Mouse (Mus musculus) brain, adult 10 weeks (tissue): ENCODE measurements around the gene Glud1. TPM values are rescaled to one million over a fixed set of nuclear protein-coding genes. Genes with fewer than 3 reads are reported as not detected.

Source experiments
- polyA plus RNA-seq: library from polyadenylated mRNA; stranded (reverse); fragments of 350-450 nt; fragmentation: Illumina TruSeq; extraction: RNeasy Lipid Tissue Mini Kit (QIAGEN cat#74804); gene quantifications from one replicate; pipeline ENCODE4 v1.2.3, GENCODE M21; 2015; ENCODE audit warnings: low read depth, low replicate concordance

Glud1 gene
- 254 TPM for polyA plus RNA-seq

DNA sequence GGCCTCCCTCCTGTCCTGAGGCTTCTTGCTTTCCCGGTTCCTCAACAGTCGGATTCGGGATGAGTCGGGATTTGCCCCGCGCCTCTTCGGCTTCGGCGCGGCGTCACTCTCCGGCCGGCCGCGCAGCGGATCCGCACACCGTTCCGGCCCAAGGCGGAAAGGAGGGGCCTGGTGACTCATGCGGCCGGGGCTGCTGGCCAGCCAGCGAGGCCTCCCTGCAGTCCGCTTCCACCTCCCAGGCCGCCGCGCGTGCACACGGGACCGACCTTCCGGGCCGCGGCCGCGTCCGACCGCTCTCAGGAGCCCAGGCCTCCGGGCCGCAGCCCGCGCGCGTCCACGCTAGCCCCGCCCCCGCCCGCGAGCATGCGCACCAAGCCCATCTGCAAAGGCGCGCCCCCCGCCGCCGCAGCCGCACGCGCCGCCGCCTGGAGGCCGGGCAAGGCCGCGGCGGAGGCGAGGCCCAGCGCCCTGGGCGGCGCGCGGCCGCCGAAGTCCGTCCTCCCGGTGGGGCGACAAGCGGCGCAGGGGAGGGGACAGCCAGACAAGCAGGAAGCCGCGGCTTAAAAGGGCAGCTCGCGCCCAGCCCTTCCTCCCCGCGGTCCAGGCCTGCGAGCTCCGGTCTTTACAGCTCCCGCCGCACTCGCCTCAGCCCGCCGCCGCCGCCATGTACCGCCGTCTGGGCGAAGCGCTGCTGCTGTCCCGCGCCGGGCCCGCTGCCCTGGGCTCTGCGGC, at the start of gene Glud1, which contains the start of gene Shld2:
TSS of gene Glud1 (plus strand) at position 494 of the 732 bp plus-strand sequence.
TSS of gene Shld2 (minus strand) at position 260 of the 732 bp plus-strand sequence.

DNA sequence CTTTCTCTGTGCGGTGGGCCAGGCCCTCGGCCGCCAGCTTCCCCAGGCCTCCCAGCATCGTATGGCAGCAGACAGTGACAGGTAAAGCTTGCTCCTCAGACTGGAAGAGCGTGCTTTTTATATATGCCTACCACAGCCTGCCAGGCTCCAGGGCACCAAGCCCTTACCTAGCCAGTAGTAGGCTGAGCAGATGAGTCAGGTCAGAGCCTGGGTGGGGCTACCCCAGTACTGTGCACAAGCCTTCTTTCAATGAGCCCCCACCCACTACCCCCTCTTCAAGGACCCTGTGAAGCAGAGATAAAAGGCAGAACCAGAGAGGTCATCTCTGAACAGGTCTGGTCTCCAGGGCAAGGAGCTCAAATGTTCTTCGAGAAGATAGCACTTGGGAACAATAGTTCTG, 44.8 kb downstream of the Glud1 start, which contains the start of gene Fam25c:
TSS of gene Fam25c (minus strand) at position 133 of the 400 bp plus-strand sequence.

DNA sequence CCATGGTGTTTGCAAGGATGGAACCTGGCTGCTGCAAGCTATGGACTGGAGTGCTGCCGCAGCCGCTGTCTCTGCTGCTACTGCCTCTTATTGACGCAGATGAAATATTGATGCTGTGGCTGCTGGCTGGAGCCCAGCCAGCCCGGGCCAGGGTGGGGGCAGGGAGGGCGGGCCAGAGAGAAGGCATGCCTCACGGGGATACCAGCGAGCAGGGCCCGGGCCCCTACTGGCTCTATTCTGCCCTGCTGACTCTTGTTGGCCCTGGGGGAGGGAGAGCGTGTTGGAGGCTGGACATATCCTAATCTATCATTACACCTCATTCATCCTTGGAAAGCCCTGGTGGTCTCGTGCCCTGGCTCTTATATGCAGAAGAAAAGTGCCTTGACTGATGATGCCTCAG, 64.0 kb downstream of the Glud1 start, which contains the start of gene Sncg:
TSS of gene Sncg (minus strand) at position 213 of the 400 bp plus-strand sequence.

DNA sequence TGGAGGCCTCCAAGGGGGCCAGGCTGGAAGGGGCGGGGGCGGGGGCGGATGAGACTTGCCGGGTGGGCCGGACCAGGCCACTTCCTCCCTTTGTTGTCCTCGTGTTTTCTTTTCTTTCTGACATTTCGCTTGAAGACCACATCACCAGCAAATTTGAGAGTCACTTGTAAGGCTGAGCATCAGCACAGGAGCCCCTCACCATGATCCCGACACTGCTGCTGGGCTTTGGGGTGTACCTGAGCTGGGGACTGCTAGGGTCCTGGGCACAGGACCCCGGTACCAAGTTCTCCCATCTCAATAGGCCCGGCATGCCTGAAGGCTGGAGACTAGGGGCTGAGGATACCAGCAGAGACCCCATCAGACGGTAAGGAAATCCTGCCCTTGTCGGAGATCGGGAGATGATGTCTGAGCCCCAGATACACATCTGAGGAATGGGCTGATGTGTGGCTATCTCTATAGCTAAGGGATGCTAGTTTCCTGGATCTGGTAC, 64.9 kb downstream of the Glud1 start, which contains the start of gene Mmrn2:
TSS of gene Mmrn2 (plus strand) at position 51 of the 490 bp plus-strand sequence.

Other genes with a start within 250 kb of the Glud1 start
- gene Anxa8, start 224.7 kb upstream of the Glud1 start, polyA plus RNA-seq: 0.86 TPM
- not detected for gene A630023A22Rik, start 208.0 kb upstream of the Glud1 start, polyA plus RNA-seq
- gene Npy4r, start 158.2 kb upstream of the Glud1 start, polyA plus RNA-seq: not detected
- 0.83 TPM for gene Gprin2, start 109.1 kb upstream of the Glud1 start, polyA plus RNA-seq
- 1.1 TPM for gene Syt15, start 91.1 kb upstream of the Glud1 start, polyA plus RNA-seq
- gene Shld2, start 234 bp upstream of the Glud1 start, polyA plus RNA-seq: 5.0 TPM
- not detected for gene Fam25c, start 44.7 kb downstream of the Glud1 start, polyA plus RNA-seq
- 30.9 TPM for gene Sncg, start 64.1 kb downstream of the Glud1 start, polyA plus RNA-seq
- 2.4 TPM for gene Mmrn2, start 64.7 kb downstream of the Glud1 start, polyA plus RNA-seq
- 31.0 TPM for gene Bmpr1a, start 192.6 kb downstream of the Glud1 start, polyA plus RNA-seq
- not detected for gene 9230112D13Rik, start 212.1 kb downstream of the Glud1 start, polyA plus RNA-seq